Mouse (Mus musculus) right cerebral cortex, postnatal 10 days (tissue): ENCODE data around the gene Mpc2.

Source experiments
- DNase-seq, 2 experiments: peaks; one replicate each; pipeline ENCODE4 v3.0.0; 2021; ENCODE audit warnings: low spot score in 2 of 2

Mpc2 gene

DNA sequence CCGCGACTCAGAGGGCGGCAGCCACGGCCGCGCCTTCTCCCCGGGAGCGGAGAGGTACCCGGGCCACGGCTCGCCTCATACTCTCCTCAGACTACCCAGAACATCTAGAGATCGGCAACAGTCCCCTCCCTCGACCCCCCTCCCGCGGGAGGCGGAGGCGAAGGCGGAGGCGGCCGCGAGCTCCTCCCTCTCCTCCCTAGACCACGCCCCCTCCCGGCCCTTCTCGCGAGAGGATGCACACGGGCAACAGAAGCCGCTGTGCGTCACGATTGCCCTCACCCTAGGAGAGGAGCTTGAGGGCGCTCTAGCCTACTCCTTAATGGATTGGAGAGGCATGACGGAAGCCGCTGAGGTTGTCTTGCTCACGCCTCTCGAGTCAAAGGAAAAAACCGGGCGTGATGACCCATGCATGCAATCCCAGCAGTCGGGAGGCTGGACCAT, at the start of gene Mpc2, which contains the start of gene Dcaf6:
Mpc2 (plus strand) TSS at position 278 of the 441 bp plus-strand sequence.
Dcaf6 (minus strand) TSS at position 116 of the 441 bp plus-strand sequence.
- DNase-seq, result peak; percentile 100

DNA sequence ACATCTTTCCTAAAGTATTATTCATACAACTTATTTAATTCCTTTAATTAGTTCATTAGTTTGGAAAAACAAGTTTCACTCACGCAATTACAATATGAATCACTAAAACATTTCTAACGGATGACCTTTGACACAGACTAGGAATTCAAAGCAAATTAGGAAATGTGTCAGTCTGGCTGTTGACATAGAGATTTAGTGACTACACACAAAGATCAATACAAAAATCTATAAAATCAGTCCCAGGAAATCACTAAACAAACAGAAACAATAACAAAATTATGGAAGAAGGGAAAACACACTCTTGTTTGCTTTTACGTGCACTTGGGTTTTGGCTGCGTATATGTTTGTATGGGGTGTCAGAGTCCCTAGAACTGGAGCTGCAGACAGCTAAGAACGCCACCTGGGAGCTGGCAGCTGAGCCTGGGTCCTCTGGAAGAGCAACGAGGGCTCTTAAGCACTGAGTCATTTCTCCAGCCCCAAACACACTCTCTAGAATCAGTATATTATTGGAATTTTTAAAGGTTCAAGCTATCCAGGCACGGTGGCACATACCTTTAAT, 39.0 kb upstream of the Mpc2 start:
- DNase-seq, result no peak

DNA sequence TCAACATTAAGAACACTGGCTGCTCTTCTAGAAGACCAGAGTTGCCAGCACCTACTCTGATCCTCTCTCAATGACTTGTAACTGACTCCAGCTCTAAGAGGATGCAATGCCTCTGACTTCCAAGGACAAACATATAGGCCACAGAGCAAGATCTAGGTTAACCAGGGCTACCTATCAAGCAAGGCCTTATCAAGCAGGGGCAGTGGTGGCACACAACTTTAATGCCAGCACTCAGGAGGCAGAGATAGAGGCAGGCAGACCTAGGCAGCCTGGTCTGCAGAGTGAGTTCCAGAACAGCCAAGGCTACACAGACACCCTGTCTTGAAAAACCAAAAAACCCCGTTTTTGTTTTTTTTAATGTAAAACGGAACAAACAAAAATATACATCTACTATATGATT, 34.2 kb upstream of the Mpc2 start:
- DNase-seq, result no peak

DNA sequence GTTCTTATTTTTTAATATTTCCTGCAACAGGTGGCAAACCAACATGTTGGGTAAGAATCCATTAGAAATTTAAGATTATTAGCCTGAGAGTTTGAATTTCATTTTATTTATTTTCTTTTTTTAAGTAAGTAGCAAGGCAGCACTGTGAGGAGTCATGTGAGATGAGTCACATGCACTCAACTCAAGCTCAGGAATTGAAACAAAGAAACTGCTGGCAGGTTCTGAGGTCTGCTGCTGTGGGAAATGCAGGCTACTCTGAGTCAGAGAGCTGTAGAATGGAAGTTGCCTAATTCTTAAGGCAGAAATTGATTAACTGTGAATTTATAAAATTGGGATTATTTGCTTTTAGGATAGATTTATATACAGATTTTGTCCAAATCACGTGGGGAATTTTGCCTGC, 27.6 kb upstream of the Mpc2 start:
- DNase-seq, result no peak

DNA sequence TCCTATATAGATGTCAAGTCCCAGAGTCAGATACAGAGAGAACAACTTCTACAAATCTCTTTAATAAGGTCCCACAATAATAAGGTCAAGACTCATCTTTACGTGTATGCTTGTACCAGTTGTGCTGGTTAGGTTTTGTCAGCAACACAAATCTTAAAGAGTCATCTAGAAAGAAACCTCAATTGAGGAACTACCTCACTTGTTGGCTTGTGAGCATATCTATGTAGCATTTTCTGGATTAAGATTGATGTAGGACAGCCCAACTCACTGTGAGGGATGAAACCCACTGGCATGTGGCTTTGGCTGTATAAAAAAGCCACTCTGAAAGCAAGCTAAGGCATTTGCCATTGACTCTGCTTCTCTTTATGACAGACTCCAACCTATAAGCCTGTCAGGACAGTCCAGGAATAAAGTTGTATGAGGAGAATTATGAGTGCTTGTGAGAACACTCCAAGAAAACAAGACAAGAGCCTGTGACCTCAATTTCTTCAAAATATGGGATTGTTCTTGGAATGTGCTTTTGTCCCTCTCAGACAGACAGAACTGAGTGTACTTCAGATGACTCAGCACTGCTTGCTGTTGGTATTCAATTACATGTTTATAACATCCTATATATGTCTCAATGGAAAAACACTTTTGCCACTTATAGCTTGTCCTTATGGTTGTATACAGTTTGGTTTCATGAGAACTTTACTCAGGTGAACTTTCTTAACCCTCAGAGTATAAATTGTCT, 22.0 kb upstream of the Mpc2 start:
- DNase-seq, result no peak

DNA sequence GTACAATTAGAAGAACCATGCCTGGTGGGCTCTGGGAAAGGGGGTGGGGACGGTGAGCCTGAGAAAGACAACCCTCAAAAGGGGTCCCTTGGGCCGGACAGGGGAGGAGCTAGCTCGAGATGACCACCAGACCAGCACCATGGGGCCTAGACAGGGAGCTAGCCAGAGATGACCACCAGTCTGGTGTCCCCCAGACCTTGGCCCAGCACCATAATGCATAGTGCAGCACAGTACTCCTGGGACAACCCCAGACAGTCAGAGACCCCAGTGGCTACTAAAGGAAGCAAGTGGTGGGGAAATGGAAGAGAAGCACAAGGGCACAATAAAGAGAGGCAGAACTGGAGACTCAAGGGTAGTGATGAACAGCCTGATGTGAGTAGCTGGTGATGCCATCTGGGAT, 19.6 kb upstream of the Mpc2 start:
- DNase-seq, result no peak

DNA sequence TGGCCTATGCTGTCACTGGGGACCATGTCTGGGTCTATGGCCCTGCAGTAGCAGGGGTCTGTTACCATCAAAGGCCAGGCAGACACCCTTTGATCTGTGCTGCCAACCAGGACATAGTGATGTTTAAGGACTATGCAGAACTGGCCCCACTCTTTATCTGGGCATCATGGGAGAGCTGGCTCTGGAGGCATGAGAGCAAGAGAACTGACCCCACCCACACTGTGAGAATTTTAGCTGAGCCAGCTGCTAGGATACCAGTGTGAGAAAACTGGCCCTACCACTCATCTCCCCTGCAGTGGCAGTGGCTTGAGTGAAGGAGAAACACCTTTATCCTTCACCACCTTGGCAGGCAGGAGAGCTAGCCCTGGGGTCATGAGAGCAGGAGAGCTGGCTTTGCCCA, 19.2 kb upstream of the Mpc2 start:
- no peak for DNase-seq

DNA sequence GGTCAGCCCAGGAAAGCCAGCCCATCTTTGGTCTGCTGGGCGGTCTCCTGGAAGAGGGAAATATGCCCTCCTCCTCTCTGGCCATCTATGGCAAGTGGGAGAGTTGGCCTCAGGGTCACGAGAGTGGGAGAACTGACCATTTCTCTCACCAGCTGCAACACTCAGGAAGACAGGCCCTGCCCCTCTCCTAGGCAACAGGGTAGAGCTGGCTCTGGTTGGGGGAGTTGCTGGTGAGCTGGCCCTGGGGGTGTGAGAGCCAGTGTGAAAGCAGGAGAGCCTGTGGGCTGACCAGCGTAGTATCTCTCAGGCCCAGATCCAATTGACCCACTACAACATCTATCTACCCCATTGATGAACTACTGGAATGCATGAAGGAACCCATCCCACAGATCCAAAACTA, 18.7 kb upstream of the Mpc2 start:
- no peak for DNase-seq

DNA sequence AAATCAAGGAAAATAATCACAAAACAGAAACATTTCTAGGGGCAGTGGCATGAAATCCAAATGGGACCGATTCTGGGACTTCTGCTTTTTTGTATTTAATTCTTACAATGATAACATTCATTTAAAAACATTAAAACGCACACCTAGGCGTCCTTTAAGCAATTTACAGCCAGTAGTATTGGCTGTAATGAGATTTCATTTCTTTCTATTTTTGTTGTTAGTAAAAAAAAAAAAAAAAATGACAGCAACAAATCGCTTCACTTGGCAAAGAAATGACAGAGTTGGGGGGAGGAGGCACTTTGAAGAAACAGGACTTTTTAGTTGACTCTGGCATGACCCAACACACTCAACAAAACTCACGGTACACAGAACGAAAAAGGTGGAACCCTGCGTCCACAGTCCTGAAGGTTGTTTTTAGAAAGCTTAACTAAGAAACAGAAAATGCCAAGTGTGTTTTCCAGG, 1.4 kb upstream of the Mpc2 start:
- no peak for DNase-seq

DNA sequence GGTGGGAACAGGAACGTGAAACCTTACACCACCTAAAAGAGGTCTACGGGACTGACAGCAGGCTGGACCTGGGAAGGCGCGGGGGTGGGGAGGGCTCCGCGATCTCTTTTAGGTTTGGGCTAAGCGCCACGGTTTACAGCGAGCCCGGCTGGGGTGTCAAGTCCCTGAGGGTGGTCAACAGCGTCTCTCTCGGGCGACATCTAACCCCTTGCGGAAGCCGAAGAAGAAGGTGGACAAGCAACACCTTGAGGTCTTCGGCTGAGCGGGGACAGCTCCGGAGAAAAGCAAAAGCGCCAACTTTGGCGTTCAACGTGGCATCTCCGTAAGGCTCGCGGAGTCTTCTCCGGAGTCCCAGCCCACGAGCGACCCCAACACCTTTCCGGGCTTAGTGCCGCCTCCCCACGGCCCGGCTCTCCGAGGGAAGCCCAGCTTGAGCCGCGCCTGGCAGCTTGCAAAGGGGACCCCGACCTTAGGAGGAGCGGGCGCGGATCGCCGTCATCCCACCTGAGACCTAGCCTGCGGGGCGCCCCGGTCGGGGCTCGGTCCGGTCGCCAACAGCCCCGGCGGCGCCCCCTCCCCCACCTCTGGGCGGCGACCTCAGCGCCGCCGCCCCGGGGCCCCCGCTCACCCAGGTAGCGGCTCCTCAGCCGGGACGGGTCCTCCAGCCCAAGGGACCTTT, 795 bp upstream of the Mpc2 start:
- peak; percentile 65 to 71 for DNase-seq

DNA sequence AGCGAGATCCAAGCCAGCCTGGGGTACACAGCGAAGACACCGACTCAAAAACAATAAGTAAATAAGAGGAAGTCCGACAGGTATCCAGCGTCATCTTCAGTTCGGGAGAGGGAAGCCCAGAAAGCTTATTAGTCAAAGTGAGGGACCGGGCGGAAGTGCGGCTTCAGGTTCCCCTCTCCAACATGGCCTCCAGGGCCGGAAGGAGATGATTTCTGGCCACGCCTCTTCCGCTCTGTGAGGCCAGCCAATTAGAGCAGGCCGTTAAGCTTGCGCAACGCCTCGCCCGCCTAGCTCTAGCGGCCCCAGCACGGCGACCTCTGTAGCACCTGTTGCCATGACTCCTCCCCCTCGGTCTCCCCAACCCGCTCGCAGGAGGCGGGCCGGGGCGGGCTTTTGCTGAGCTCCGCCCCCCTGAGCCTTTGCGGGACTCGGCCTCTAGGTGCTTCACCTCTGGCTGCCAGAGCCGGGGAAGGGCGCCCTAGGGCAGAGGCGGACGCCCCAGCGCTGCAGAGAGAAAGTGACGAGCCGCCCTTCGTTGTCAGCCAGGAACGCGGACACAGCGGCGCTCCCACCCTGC, 452 bp downstream of the Mpc2 start:
- DNase-seq, result peak; percentile 99 to 100

DNA sequence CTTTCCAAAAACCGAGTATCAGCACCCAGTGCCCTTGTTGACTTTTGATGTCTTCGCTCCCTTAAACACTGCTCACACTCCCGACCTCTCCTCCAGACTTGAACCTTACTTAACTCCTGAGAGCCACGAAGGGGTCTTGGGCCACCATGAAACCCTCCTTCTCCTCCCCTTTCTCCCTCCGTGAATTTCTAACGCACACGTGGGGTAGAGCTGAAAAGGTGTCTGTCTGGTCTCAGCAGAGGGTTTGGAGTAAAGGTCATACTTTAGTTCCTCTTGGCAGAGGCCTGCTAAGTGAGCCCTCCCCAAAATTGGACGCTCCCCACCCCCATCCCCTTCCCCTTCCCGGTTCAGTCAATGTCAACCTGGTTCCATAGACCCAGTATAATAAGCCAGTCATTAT, 1.2 kb downstream of the Mpc2 start:
- DNase-seq, result no peak

DNA sequence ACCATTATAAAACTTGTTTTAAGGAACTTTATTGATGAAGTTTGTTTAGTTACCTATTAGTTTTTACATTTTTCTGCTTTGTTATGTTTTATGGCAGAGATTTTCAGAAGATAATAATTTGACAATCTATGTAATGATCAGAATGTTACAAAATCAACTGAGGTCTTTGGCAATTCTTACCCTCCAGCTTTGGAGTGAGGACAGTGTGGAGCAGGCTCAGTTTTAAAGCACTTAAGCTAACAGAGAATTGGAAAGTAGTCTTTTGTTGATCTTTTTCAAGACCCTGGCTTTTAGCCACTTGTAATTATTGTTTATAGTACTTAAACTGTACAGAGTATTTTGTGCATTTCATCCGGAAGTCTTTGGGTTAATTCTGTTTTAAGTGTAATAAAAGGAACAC, 2.4 kb downstream of the Mpc2 start:
- DNase-seq, result no peak

DNA sequence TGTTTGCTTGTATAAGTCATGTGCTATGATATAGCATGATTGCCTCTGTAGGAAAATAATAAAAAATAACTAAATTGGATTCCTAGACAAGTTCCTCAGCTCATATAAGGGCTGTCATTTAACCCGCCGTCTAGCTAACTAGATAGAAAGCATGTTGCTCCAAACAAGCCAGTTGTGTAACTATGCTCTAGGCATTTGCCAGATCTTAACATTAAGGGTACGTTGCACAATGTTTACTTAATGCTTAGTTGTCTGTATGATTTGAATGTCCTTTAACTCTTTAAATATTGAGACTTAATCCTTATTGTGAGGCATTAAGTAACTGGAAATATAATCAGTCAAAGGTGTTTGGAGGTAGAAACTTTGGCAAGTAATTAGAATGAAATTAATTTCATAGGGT, 4.1 kb downstream of the Mpc2 start:
- DNase-seq, result no peak

DNA sequence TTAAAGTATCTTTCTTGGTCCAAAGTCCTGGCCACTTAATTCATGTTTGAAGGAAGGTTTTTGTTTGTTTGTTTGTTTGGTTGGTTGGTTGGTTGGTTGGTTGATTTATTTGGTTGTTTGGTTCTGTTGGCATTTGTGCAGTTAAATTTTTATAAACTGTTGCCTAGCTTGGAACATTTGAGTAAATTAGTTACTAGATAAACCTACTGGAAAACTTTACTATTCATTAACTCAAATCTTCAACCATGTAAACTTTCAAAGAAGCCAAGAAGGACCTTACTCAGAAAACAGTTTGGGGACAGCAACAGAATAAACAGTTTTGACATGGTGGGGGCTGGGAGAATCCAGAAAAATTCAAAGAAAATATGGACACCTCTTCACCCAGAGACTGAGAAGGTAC, 8.5 kb downstream of the Mpc2 start:
- no peak for DNase-seq

DNA sequence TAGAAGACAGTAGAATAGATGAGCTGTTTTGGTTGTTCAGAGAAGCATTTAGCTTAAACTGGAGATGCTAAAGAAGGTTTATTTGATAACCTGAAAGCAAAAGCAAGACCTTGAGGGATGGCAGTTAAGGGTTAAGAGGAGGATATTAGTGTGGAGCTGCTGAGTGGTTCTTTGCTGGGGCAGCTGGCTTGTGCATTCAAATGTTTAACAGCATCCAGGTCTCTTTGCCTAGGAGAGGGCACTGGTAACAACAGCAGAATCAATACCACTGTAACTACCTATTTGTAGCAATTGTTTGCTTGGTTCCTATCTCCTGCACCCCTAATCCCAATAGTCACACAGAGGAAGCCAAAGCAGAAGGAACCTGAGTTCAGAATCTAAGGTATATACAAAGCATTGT, 9.3 kb downstream of the Mpc2 start:
- DNase-seq, result no peak

DNA sequence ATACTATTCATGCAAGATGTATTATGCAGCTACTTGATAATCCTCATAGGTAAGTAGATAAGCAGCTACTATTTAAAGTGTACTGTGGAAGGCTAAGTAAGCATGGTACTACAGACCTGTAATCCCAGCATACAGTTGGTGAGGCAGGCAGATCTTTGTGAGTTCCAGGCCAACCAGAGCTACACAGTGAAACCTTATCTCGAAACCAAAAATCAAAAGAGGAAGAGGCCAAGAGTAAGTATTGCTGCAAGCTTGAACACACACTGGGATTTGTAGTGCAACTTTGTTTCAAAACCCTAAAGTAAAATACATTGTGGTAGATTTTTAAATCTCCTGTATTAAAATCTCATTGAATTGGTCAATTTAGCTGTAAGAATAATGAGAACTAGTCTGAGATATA, 11.1 kb downstream of the Mpc2 start:
- no peak for DNase-seq

DNA sequence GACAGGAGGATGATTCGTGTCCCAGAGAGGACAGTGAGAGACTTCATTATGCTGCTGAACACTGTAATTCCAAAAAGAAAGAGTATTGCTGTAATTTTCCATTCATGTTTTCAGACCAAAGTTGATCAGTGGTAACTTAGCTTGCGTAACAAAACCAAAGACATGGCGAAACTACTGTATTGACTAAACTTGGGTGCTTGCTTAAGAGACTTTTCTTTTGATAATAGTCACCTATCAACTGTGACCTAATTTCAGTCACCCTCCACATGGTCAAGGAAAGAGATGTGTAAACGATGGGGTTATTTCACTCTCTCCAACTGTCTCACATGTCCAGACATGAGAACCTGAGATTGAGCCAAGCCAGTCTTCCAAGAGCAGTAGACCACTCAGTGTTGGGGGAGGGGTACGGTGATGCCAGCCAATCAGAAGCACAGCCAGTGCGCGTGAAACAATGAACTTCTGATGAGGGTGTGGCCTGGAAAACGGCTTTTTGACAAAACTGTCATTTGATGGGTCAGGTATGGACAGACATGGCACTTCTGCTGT, 24.3 kb downstream of the Mpc2 start, which contains the start of gene Adcy10:
Adcy10 (plus strand) TSS at position 496 of the 546 bp plus-strand sequence.
- DNase-seq, result no peak

DNA sequence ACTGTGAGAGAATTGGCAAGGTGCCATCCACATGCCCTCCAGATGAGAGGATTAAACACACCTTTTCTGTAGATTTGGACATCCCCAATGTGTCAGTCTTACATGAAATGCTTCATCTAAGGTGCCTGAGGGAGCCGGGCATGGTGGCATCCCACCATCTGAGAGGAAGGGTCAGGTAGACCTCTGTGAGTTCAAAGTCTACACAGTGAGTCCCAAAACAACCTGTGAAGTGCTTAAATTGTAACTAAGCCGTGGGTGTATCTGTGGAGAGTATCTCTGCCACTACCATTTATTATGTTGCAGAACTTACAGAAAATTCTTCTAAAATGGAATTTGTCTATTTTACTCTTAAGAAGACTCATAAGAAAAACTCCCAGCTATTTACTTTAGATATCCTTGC, 25.7 kb downstream of the Mpc2 start:
- DNase-seq, result no peak

DNA sequence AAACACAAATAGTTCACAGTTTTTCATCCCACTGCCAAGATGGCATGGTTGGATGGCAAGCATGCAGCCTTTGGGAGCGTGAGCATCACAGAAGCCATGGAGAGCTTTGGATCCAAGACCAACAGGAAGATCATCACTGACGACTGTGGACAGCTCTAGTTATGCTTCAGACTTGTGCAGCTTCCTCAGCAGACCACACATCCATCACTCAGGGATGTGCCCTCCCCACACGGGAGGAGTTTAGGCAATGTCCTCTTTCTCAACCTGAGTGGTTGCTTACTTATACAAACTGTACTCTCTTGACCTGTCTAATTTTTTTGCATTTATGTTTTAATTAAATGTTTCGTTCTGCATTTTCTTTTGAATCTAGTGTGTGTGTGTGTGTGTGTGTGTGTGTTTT, 28.8 kb downstream of the Mpc2 start:
- no peak for DNase-seq

DNA sequence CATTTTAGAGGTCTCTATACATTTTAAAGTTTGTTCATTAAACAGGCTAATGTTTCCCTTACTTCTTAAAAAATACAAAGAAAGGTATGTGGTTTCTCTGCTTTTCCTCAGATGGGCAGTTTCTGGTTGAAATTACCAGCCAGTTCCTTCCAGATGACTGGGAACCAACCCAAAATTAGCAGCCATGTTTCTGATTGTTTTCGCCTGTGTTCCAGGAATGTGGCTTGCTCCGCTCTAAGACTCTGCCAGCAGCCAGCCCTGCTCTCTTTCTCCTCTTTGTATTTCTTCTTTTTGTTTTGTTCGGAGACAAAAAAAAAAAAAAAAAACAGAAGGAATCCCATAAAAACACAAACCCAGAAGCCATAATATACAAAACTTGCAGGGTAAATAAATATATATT, 38.4 kb downstream of the Mpc2 start:
- DNase-seq, result no peak

DNA sequence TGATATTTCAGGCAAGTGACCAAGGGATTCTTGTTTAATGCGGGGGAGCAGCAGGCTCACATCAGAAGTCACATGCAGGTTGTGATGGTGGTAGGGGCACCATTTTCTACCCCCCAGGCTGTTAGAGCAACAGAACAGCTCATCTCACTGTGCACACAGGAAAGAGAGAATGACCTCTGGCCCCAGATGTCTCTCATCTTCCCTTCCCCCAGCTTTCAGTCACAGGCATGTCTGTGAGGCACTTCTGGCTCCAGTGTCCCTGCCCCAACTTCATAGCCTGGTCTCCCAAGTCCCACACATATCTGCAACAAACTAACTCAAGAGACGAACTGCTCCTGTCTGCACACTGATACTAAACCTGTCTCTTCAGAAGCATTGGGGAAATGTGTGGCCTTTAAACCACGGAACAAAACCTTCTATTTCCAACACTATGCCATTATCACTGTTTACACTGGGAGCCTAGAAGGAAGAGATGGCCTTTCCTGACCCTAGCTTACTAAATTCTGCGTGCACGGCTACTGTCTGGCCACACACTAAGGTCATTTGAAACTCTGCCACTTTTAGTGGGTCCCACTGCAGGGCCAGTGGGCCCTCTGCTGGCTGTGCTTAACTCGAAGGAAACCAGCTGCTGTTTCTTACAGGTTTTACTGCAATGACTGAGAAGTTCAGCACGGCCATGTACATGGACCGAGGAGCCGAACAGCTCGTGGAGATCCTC, 43.0 kb downstream of the Mpc2 start:
- DNase-seq, result no peak
